Mouse (Mus musculus) spleen, embryonic (tissue): ENCODE results near the gene Adora1.

Experiments
- CTCF ChIA-PET: fragments of 350-600 bp; sonication (Branson Sonifier 250); formaldehyde crosslinking; loops from one replicate; lab custom pipeline; 2022; lab: Charles Lee

Gene Adora1

GRCm38 (mm10) chr1:134240701-134241100 is 5.5 kb upstream of the Adora1 start:
- CTCF ChIA-PET = interaction anchor here (0.6 kb wide), 1 partner anchor 90 kb away, joined by 5 read pairs; no protein-coding TSS in a partner anchor

- CTCF ChIA-PET = interaction anchor here (0.7 kb wide), 1 partner anchor 181 kb away, joined by 4 read pairs; no protein-coding TSS in a partner anchor
Observed at GRCm38 (mm10) chr1:134237438-134237837, 2.2 kb upstream of the Adora1 start.

- CTCF ChIA-PET = no interaction called here
Observed at GRCm38 (mm10) chr1:134236142-134236541, 911 bp upstream of the Adora1 start.

DNA sequence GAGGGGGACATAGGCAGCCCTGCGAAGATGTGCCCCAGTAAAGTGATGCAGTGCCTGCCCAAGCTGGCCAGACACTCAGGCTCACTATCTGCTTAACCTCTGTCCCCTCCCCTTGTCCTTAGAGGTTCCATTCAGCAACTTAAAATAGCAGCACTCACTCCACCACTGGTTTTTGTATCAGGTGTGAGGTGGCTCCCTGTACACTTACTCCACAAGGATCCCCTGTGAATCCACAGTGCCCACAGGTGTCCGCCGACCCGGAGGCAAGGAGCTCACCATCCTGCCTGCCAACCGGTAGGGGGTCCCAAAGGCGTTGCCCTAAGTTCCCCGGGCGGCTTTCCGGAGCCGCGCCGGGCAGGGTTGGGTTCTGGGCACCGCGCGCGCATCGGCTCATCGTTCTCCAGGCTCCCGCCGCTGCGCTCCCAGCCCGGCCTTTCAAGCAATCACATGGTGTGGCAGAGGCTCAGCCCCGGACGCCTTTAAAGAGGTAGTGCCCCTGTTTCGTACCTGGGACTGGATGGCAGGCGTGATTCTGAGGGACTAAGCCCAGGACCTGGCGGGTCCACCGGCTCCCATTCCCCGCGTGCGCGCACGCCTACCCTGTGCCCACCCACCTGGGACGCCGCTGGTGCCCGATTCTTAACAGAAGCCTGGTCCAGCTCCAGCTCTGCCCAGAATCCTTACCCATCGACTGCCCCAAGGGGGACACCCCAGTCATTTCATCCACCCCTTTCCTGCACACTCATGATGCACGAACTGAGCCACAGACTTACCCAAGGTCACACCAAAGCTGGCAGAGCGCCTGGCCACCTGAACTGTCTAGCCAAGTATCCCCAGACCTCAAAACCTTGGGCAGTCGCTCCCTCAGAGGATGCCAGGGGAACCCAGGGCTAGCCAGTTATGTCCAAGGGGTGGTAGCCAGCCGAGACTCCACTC is 508 bp downstream of the Adora1 start:
- CTCF ChIA-PET = no interaction called here

- CTCF ChIA-PET = no interaction called here
Observed at GRCm38 (mm10) chr1:134233681-134234454, 1.4 kb downstream of the Adora1 start.

GRCm38 (mm10) chr1:134232778-134233531 is 2.3 kb downstream of the Adora1 start:
- CTCF ChIA-PET = no interaction called here

DNA sequence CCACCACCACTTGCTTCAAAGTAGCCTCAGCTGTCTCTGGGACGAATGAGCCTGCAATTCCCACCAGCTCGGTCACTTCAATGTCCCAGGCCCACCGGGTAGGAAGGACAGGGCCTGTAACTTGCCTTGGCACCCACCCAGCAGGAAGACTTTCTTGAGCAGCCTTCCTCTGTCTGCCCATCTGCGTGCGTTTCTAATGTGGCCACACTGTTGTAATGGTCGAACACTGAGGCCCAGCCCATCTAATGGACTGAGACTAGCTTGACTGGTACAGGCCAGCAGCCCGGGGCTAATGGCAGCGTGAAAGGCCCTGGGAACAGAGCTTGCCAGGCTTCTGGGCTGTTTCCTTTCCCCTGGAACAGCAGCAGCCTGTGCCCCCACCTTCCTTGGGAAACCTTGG is 2.9 kb downstream of the Adora1 start:
- CTCF ChIA-PET = no interaction called here

- CTCF ChIA-PET = interaction anchor here (0.6 kb wide), 1 partner anchor 290 kb away, joined by 13 read pairs; no protein-coding TSS in a partner anchor
Observed at GRCm38 (mm10) chr1:134231681-134232080, 3.5 kb downstream of the Adora1 start.

GRCm38 (mm10) chr1:134231270-134231669 is 4.0 kb downstream of the Adora1 start:
- CTCF ChIA-PET = interaction anchor here (0.6 kb wide), 1 partner anchor 291 kb away, joined by 13 read pairs; no protein-coding TSS in a partner anchor

DNA sequence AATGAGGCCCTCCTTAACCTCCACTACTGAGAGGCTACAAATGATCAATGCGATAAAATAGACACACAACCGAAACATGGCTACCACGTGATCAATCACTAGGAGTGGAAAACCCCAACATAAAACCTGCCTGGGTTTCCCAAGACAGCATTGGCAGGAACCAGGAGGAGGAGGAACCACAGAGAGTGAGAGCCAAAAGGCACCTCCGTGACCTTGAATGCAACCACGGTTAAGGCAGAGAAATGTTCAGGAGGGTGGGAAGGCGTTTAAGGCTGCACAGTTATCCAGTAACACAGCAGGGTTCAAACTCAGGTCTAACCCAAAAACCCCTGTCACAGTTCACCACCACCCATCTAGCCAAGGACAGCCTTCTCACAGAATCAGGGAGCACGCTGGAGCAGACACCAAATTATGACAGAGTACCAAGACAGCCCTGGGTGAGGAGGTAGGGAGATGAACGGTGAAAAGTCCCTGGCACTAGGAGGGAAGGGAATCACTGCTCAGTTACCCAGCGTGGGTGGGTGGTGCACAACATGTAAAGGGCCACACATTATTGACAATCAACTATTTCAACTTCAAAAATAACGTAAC is 4.5 kb downstream of the Adora1 start:
- CTCF ChIA-PET = interaction anchor here (0.6 kb wide), 1 partner anchor 291 kb away, joined by 13 read pairs; no protein-coding TSS in a partner anchor

GRCm38 (mm10) chr1:134229806-134230575 is 5.2 kb downstream of the Adora1 start:
- CTCF ChIA-PET = no interaction called here

GRCm38 (mm10) chr1:134226739-134227138 is 8.5 kb downstream of the Adora1 start:
- CTCF ChIA-PET = no interaction called here

DNA sequence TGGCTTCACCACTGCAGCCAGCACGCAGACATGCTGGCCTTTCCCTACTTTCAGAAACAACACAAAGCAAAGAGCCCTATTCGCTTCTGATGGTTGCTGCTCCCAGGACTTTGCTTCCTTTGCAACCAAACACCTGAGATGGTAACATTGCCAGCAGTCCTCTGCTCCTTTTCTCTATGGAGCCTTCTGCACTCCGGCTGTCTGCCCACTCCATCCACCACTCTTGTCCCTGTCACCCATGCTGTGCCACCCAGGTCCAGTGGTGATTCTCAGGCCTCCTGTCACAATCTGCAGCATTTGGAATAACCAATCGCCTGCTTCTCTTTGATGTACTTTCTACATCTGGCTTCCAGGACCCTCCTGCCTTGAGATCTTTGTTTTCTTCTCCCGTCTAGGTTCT is 9.9 kb downstream of the Adora1 start:
- CTCF ChIA-PET = no interaction called here

- CTCF ChIA-PET = no interaction called here
Observed at GRCm38 (mm10) chr1:134224649-134225227, 10.5 kb downstream of the Adora1 start.

GRCm38 (mm10) chr1:134222122-134223055 is 12.8 kb downstream of the Adora1 start:
- CTCF ChIA-PET = no interaction called here

DNA sequence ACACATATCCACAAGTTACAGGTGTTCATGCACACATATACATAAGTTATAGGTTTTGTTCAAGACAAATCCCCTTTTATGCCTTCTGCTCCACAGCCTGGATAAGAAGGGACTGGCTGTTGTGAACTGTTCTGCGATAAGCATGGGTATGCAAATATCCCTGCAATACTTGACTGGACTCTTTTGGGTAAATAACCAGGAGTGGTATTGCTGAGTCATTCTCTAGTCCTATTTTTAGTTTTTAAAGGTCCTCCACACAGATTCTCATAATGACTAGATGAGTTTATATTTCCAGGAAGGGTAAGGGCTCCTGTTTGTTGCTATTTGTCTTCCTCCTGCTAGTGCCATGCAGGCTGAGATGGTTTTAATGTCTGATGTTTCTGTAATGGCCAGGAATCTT is 14.1 kb downstream of the Adora1 start:
- CTCF ChIA-PET = no interaction called here

DNA sequence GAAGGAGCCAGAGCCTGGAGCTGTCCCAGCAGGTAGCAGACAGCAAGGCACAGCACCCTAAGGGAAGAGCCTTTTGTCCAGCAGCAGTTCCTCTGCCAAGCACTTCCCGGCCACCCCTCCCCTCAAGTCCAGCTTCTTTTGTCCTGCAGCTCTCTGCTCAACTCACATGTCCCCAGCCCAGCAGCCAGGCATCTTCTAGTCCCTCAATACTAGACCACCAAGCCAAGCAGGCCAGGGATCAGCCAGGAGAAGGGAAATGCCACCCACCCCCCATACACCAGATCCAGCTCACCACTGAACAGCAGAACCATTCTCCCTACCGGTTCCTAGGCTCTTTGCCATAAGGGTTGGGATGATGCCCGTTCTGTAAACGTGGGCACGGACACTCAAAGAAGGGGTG is 15.6 kb downstream of the Adora1 start:
- CTCF ChIA-PET = interaction anchor here (0.5 kb wide), 1 partner anchor 355 kb away, joined by 3 read pairs; no protein-coding TSS in a partner anchor

DNA sequence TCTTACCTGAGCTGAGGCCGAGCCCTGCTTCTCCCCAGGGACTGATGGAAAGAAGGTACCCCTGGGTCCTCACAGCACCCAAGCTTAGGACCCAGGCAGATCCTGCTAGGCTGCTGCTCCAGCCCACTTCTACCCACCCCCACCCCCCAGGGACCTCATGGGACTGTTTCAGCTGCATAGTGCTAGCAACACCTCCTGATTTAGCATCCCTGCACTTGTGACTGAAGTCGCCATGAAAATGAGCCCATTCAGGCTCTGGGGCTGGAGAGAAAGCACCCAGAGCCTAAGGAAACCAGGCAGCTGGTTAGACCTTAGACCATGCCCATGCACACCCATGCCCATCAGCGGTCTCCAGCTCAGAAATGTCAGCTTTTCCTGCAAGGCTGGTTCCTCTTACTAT is 17.3 kb downstream of the Adora1 start:
- CTCF ChIA-PET = no interaction called here
